Mouse (Mus musculus): ENCODE measurements at regions not wholly inside any gene's neighbourhood (a gene's known extent, or its start where the extent isn't known, plus 50 kb on each side); places are given as distances from the start of the nearest gene placed in this dataset.

- DNase-seq (ENCODE audit: low read depth, low spot score) = no peak
Observed at GRCm38 (mm10) chr6:82860485-82860884, 79.1 kb downstream of the Sema4f start.

DNA sequence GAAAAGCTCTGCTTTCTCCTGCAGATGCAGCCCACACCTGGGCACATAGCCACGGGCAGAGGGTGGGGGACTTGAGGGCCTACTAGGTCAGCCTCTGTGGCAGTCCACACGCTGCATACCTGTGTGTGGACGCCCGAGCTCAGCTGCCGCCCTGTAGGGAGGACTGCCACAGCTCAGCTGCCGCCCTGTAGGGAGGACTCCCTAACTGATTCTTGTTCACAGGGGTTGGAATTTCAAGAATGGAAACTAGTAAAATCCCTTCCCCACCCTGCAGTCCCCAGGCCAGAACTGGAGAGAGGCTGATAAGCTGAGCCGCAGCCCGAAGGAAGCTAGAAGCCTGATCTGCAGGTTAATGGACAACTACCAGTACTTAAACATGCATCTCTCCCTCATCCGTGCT is 82.0 kb upstream of the Hk2 start:
- DNase-seq (ENCODE audit: low read depth, low spot score) = no peak

- DNase-seq (ENCODE audit: low read depth, low spot score) = no peak
Observed at GRCm38 (mm10) chr6:82855401-82855800, 81.1 kb upstream of the Hk2 start.

DNA sequence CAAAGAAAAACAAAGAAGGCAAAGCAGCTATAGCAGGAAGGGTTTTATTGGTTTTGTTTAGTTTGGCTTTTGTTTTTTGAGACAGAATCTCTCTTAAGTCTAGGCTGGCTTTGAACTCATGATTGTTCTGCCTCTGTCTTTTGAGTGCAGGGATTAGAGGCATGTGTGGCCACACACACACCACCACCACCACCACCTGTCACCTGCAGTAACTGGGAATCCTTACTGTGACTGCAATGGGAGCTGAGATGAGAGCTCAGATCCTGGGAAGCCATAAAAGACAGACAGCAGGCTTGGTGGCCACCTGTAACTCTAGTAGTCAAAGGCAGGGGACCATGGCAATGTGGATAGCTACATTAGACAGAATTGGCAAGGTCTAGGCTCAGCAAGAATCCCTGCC is 80.5 kb upstream of the Hk2 start:
- no peak for DNase-seq (ENCODE audit: low read depth, low spot score)

DNA sequence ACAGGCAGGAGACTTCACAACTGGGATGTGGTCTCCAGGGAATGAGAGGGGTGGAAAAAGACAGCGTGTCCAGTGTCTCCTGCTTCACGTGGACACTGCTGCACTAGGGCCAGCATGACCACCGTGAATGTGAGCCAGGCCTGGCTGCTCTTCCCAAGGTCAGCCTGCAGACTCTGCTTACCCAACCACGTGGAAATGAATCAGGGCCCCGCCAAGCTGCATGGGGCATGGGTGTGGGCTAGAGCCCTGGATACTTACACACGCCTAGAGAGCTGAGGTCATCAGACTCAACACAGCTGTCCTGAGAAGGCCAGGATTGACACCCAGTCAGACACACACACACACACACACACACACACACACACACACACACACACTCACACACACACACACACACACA is 80.1 kb upstream of the Hk2 start:
- peak; percentile 91 for DNase-seq (ENCODE audit: low read depth, low spot score)

GRCm38 (mm10) chr6:82853076-82853475 is 78.8 kb upstream of the Hk2 start:
- DNase-seq (ENCODE audit: low read depth, low spot score) = peak; percentile 64

- DNase-seq (ENCODE audit: low read depth, low spot score) = no peak
Observed at GRCm38 (mm10) chr6:82850556-82850955, 76.3 kb upstream of the Hk2 start.

GRCm38 (mm10) chr6:82847598-82847997 is 73.3 kb upstream of the Hk2 start:
- DNase-seq (ENCODE audit: low read depth, low spot score) = no peak

- DNase-seq (ENCODE audit: low read depth, low spot score) = no peak
Observed at GRCm38 (mm10) chr6:82846587-82847150, 72.4 kb upstream of the Hk2 start.

DNA sequence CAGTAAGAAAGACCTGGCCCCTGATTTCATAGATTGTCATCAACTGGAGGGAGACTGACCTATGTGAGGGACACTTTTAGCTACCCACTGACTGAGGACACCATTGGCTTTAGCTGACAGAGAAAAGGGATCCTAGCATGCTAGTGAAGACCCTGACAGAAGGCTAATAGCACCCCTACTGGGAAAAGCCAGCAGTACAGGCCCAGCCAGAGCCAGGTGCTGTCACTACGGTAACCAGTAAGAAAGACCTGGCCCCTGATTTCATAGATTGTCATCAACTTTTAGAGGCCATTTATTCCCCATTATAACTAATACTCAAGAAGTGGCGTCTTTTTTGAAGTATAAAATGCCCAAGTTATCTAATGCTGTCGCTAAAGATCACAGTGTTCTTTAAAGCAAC is 70.2 kb upstream of the Hk2 start:
- DNase-seq (ENCODE audit: low read depth, low spot score) = peak; percentile 29

DNA sequence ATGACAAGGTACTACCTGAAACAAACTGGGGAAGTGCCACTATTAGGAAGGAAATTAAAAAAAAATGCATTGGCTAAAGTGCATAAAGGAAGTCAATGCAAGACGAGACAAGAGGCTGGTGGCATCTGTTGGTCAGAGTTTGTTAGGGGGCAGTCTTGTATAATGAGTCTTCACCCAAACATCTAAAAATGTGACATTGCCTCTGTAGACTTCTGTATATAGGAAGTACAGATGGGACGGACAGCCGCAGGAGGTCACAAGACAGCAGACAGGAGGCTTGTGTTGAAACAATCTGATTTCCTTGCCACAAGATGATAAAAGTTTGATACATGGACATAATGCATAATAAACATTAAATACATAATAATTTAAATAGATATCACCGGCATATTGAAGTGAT is 69.6 kb upstream of the Hk2 start:
- DNase-seq (ENCODE audit: low read depth, low spot score) = no peak

- DNase-seq (ENCODE audit: low read depth, low spot score) = no peak
Observed at GRCm38 (mm10) chr6:82837246-82837645, 63.0 kb upstream of the Hk2 start.

DNA sequence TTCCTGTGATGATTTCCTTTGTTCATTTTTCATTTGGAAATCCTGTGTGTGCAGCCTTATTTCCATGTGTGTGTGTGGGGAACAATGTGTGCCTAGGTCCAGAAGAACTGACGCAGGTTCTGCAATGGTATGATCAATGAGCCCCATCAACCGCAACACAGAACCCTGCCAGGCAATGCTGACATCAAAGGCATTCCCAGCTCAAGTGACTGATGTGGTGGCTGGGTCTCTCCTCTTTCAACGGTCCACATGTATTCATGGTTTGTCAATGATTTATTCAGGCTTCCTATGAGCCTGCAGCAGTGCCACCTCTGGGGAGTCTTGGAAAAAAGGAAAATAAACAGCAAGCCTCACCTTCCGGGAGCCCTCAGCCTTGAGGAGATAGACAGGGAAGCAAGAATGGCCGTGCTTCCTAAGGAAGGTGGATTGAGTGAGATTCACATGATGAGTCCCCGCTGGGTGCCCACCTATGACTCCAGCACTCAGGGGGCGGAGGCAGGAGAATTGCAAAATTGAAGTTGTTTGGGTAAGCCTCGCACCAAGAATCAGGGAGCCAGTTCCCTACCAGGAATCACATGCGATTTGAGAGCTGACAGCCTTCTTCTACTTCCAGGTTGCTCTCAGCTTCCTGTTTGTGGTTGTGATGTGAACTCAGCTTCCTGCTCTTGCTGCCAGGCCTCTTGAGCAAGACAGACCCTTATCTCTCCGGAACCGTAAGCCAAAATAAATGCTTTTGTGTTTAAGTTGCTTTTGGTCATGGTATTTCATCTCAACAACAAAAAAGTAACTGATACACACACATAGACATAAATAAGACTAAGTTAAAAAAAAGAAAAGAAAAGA is 61.2 kb upstream of the Hk2 start:
- DNase-seq (ENCODE audit: low read depth, low spot score) = no peak

DNA sequence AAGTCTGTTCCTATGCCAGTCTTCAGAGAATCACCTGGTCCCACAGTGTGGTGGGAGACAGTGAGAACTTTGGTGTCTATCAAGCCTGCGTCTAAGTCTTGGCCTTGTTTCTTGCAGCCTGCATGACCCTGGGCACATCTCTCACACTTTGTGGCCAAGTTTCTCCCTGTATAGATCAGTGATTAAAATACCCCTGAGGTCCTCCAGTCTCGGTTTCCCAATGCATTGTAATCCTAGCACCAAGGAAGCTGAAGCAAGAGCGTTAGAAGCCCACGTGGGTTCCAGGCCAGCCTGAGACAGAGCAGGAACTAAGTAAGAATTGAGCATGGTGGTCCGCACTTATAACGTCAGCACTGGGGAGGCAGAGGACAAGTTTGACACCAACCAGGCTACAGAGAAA is 59.6 kb upstream of the Hk2 start:
- no peak for DNase-seq (ENCODE audit: low read depth, low spot score)

- peak; percentile 92 for DNase-seq (ENCODE audit: low read depth, low spot score)
Observed at GRCm38 (mm10) chr6:82831211-82831610, 57.0 kb upstream of the Hk2 start.

- no peak for DNase-seq (ENCODE audit: low read depth, low spot score)
Observed at GRCm38 (mm10) chr6:82824684-82825083, 50.4 kb upstream of the Hk2 start.

GRCm38 (mm10) chr6:82824240-82824639 is 50.0 kb upstream of the Hk2 start:
- DNase-seq (ENCODE audit: low read depth, low spot score) = no peak
